Mouse (Mus musculus): ENCODE data around the gene Lrrc47. TPM values are rescaled to one million over a fixed set of nuclear protein-coding genes. Genes with fewer than 3 reads are reported as not detected.

The Lrrc47 gene
- total RNA-seq (2021) = 10 to 100 TPM; 28.7 to 34.6 TPM
- long read RNA-seq, experiment 1, transcript Lrrc47-205 (7 exons, 3,468 nt) = major isoform, 35 of 94 reads
- long read RNA-seq, experiment 1, partial matches to known transcripts = 6 of 94 reads
- long read RNA-seq, experiment 1, other reads (novel, unspliced or antisense) = 53 of 94 reads
- long read RNA-seq, experiment 2, transcript Lrrc47-205 (7 exons, 3,468 nt) = major isoform, 39 of 87 reads
- long read RNA-seq, experiment 2, partial matches to known transcripts = 5 of 87 reads
- long read RNA-seq, experiment 2, other reads (novel, unspliced or antisense) = 43 of 87 reads

DNA sequence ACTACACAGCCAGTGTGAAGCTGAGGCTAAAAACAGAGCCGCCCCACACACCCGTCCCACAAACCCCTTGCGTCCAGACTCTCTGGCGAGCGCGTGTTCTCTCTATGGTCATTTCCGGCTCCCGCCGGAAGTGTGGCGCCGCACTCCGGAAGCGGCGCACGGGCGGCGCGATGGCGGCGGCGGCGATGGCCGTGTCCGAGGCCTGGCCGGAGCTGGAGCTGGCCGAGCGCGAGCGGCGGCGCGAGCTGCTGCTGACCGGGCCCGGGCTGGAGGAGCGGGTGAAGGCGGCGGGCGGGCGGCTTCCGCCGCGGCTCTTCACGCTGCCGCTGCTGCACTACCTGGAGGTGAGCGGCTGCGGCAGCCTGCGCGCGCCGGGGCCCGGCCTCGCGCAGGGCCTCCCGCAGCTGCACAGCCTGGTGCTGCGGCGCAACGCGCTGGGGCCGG lies at the start of gene Lrrc47:
Gene Lrrc47, plus strand, starts transcription at position 86 of the 444 bp plus-strand sequence.
- peak; percentile 75 for DNase-seq

DNA sequence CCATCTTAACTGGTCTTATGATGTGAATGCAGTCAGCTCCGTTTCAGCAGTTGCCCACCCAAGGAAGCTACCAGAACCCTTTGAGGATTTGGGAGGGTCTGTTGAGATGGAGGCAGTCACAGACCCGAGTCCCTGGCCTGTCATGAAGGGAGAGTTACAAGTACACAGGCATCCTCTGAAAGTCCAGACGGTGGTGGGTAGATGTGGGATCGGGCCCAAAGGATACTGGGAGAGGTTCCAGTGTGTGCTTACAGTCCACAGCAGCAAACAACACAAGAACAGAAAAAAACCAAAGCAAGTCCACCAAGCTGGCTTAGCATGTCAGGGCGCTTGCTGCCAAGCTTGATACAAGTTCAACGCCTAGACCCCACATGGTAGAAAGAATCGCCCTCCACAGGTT lies 48.9 kb upstream of the Lrrc47 start:
- no peak for DNase-seq

GRCm38 (mm10) chr4:153966651-153967050 lies 44.9 kb upstream of the Lrrc47 start:
- no peak for DNase-seq

- no peak for DNase-seq
These were observed 44.0 kb upstream of the Lrrc47 start for GRCm38 (mm10) chr4:153967556-153967955.

GRCm38 (mm10) chr4:153968063-153968462 lies 43.5 kb upstream of the Lrrc47 start:
- no peak for DNase-seq

- DNase-seq = peak; percentile 96
These were observed 36.9 kb upstream of the Lrrc47 start, which contains the start of the genes Dffb and Cep104 for GRCm38 (mm10) chr4:153974431-153975291. Gene Dffb (minus strand): TSS chr4:153975126. Gene Cep104 (plus strand): TSS chr4:153975194.

- no peak for DNase-seq
These were observed 36.3 kb upstream of the Lrrc47 start for GRCm38 (mm10) chr4:153975292-153975662.

GRCm38 (mm10) chr4:153975768-153976167 lies 35.8 kb upstream of the Lrrc47 start:
- DNase-seq = no peak

DNA sequence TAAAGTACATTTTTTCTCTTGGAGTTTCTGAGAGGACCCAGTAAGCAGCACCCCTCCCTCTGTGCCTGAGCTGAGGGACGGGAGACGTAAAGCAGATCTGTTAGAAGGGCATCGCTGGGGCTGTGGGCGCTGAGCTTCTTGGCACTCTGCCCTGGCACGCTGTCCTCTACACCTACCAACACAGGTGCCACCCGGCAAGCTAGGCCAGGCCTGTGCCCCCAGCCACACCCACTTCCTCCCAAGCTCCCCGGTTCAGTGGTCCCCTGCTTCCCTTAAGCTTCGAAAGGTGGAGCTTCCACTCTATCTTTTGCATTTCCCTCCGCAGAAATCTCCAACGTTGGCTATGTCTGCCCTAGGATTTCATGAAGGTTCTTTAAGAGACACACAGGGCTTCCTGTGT lies 32.3 kb upstream of the Lrrc47 start:
- no peak for DNase-seq

DNA sequence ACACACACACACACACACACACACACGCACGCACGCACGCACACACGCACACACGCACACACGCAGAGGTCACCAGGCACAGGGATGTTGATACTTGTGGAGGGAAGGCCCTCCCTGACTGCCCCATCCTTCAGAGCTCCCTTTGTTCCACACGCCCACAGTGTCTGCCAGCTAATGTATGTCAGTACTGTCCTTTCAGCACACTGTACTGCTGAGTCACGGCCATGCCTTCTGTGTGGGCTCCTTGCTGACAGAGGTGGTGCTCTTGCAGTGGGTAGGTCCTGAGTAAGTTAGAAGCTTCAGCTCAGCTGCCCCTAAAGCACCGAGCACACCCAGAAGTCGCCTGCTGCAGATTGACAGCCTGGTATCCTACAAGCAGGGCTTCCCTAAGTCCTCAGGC lies 31.1 kb upstream of the Lrrc47 start:
- DNase-seq = no peak

- DNase-seq = no peak
These were observed 18.8 kb upstream of the Lrrc47 start for GRCm38 (mm10) chr4:153992715-153993114.

GRCm38 (mm10) chr4:153993505-153993904 lies 18.0 kb upstream of the Lrrc47 start:
- DNase-seq = no peak

GRCm38 (mm10) chr4:154005488-154005887 lies 6.0 kb upstream of the Lrrc47 start:
- no peak for DNase-seq

GRCm38 (mm10) chr4:154006264-154006663 lies 5.3 kb upstream of the Lrrc47 start:
- no peak for DNase-seq

DNA sequence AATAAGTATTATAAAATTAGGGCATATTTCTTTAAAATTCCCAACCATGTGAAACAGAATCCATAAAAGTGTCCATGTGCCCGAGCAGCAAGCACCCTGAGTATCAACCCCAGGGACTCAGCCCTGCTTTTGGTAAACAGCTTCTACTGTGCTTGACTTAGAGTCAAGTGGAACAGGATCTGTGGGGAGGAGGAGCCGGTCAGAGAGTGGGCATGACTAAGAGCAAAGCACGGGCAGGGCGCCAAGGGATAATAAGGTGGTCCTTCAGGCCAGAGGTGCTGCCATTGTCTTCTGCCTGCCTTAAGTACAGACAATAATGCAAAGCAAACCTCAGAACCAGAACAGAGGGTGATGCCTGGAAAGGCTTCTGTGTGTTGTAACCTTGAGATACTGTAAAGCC lies 3.8 kb upstream of the Lrrc47 start:
- no peak for DNase-seq

DNA sequence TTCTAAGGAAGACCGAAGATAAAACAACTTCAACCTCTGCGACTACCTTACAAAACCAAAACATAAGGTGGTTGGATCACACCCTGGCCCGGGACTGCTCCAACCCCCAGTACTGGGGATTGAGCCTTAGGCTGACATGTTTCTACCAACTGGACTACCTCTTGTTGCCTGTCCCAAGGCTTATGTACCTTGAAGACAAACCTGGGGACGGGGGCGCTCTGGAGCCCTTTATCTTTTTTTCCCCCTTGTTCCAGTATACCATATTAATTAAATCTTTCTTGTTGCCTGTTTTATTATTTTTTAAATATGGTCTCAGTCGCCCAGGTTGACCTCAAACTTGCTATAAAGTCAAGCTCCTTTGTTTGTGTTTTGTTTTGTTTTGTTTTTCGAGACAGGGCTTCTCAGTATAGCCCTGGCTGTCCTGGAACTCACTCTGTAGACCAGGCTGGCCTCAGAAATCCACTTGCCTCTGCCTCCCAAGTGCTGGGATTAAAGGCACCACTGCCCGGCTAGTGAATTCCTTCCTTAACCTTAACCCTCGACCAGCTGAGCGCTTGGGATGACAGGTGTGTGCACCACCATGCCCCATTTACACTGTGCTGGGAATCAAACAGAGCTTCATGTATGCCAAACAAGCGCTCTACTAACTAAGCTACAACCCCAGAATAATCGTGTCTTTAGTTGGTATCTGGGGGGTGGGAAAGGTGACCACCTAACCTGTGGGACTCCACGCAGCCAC lies 455 bp upstream of the Lrrc47 start:
- no peak for DNase-seq

GRCm38 (mm10) chr4:154012132-154012882 lies 776 bp downstream of the Lrrc47 start:
- no peak for DNase-seq

GRCm38 (mm10) chr4:154015476-154015875 lies 3.9 kb downstream of the Lrrc47 start:
- peak; percentile 40 for DNase-seq

DNA sequence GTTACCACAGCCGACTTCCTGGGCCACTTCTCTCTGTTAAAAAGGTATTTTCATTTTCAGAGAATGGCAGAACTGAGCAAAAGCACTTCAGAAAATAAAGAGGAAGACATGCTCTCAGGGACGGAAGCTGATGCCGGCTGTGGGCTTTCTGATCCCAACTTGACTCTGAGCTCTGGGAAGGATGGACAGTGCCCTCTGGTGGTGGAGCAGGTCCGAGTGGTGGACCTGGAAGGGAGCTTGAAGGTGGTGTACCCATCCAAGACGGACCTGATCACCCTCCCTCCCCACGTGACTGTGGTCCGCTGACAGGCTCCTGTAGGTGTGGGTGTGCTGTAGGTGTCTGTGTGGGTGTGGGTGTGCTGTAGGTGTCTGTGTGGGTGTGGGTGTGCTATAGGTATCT lies 8.0 kb downstream of the Lrrc47 start:
- DNase-seq = peak; percentile 52

DNA sequence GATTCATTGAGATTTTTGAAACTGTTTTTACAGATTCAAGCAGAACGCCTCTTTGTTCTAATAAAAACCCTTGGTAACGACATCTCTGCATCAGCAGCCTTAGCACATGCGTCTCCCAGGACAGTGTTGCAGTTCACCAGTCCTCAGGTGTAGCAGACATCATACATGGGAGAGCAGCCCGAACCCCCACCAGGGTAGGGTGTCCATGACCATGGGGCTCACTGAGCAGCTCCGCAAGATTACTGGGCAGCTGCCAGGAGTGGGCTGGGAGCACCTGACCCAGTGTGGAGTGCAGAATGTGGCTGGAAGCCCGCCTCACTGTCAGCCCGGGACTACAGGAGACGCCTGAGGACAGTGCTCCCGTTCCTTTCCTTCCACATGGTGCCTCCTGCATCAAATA lies 9.9 kb downstream of the Lrrc47 start:
- DNase-seq = no peak

- DNase-seq = no peak
These were observed 10.9 kb downstream of the Lrrc47 start for GRCm38 (mm10) chr4:154022407-154022806.

DNA sequence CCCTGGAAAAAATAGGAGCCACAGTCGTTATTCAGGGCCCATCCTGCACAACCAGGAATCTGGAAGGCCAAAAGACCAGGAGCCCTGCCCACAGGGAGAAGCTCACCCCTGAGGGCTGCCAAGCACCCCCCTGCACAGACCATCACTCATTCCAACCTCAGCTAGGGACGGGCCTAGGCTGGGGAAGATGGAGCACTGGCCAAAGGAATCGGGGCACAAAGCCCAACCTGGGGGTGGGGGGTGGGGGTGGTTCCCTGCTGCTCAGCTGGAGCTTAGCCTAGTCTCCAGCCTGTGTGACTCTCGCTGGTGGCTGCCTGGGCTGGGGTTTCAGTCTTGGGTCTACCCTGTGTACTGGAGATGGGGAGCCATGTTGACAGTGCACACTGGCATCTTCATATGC lies 11.3 kb downstream of the Lrrc47 start:
- no peak for DNase-seq
